In genomic region chrX:42453001-42453400, GRCm38 (mm10) we compare ENCODE assay signal across 28 mouse cellular contexts. TPM values are rescaled to one million over a fixed set of nuclear protein-coding genes. Genes with fewer than 3 reads are reported as not detected.
A peak's percentile ranks its signal among the peaks of the same experiment; 100 is the strongest.
DNase-seq lines count a peak whose midpoint lies in the region; ATAC-seq lines count a peak whose summit lies in the region.
"Had no signal": no experiment of that assay in that cellular context is flagged by ENCODE, and none has a peak within 500 bp of the region (broad histone marks: within the 10 kb centered on the region; RNA-seq: fewer than 3 reads in every experiment).

No protein-coding gene starts in this region.

- no peak overlapping the region for H3K4me2 ChIP-seq in hindbrain, embryonic 12.5 days (replicated peaks)
- H3K4me2 ChIP-seq: embryonic facial prominence, embryonic 12.5 days; forebrain, embryonic 13.5 days; forebrain, embryonic 15.5 days had no signal

- ATAC-seq in megakaryocyte, adult 5-6 weeks (ENCODE audit: poor library complexity, severe bottlenecking), result peak; percentile 43; the same call in 1 of the 2 replicates
- no peak for ATAC-seq in hindbrain, embryonic 12.5 days (ENCODE audit: low FRiP score)
- ATAC-seq in frontal cortex, adult (ENCODE audit: low TSS enrichment), result no peak
- ATAC-seq: activated CD4-positive, CD25-positive, alpha-beta regulatory T cell, adult 4 months; CD4-positive, CD25-positive, alpha-beta regulatory T cell, adult 4 months; forebrain, embryonic 13.5 days; forebrain, embryonic 15.5 days; Patski had no signal

- DNase-seq in 416B (ENCODE audit: low read depth), result peak; percentile 8
- DNase-seq in gonadal fat pad, adult 2 months (ENCODE audit: low read depth), result peak; percentile 2
- no peak for DNase-seq in spleen, adult 12 weeks (ENCODE audit: low spot score)
- DNase-seq: adrenal gland, adult 8-10 months; adrenal gland, postnatal 14 days; adrenal gland, postnatal 36 days; B cell, adult 2 months; cerebellum, adult 11-12 months; cerebellum, adult 2 months; cerebellum, adult 9-10 months; cerebellum, postnatal 10 days; cerebellum, postnatal 25 days had no signal

- H3K4me3 ChIP-seq in hindbrain, embryonic 12.5 days, result no peak overlapping the region
- H3K4me3 ChIP-seq: embryonic facial prominence, embryonic 10.5 days; embryonic facial prominence, embryonic 12.5 days; forebrain, embryonic 13.5 days; forebrain, embryonic 15.5 days had no signal

- H3K9ac ChIP-seq in hindbrain, embryonic 12.5 days, result no peak overlapping the region
- H3K9ac ChIP-seq: embryonic facial prominence, embryonic 12.5 days; forebrain, embryonic 13.5 days; forebrain, embryonic 15.5 days had no signal

- no peaks in the 10 kb centered on the region for H3K36me3 ChIP-seq in hindbrain, embryonic 12.5 days
- H3K36me3 ChIP-seq: embryonic facial prominence, embryonic 10.5 days; embryonic facial prominence, embryonic 12.5 days; forebrain, embryonic 15.5 days; G1E had no signal

- H3K27ac ChIP-seq in hindbrain, embryonic 12.5 days, result no peak overlapping the region
- H3K27ac ChIP-seq: embryonic facial prominence, embryonic 10.5 days; embryonic facial prominence, embryonic 12.5 days; forebrain, embryonic 13.5 days; forebrain, embryonic 15.5 days had no signal

- H3K4me1 ChIP-seq in hindbrain, embryonic 12.5 days, result no peaks in the 10 kb centered on the region
- H3K4me1 ChIP-seq: embryonic facial prominence, embryonic 10.5 days; embryonic facial prominence, embryonic 12.5 days; forebrain, embryonic 13.5 days; forebrain, embryonic 15.5 days had no signal

- WGBS in hindbrain, embryonic 12.5 days, result 96% methylated on average over 1 of the region's 1 CpGs

- no peaks in the 10 kb centered on the region for H3K9me3 ChIP-seq in hindbrain, embryonic 12.5 days (replicated peaks)
- H3K9me3 ChIP-seq: embryonic facial prominence, embryonic 10.5 days; embryonic facial prominence, embryonic 12.5 days; forebrain, embryonic 13.5 days; forebrain, embryonic 15.5 days; G1E had no signal

- H3K27me3 ChIP-seq in hindbrain, embryonic 12.5 days, result no peaks in the 10 kb centered on the region
- H3K27me3 ChIP-seq: CH12.LX; embryonic facial prominence, embryonic 12.5 days; forebrain, embryonic 13.5 days; forebrain, embryonic 15.5 days had no signal

RNA-seq across cellular contexts. Expression of gene Tex13c2, which starts 36.5 kb away (rescaled TPM):
- polyA plus RNA-seq in gonadal fat pad, adult 2 months (2012; rRNA removed), result not detected in 2 replicates
- total RNA-seq in megakaryocyte, adult 5-6 weeks (2015), result not detected in 2 replicates
- not detected in 2 replicates for total RNA-seq in megakaryocyte, adult 5-6 weeks (2017)
- polyA plus RNA-seq in hindbrain, embryonic 12.5 days (2016; fragmentation: Nextera tagmentation; extraction: Ambion mirVana), result not detected in 2 replicates
- total RNA-seq: adrenal gland, adult 18-20 months; adrenal gland, adult 8-10 months; adrenal gland, postnatal 14 days; adrenal gland, postnatal 36 days; CH12.LX; G1E had no signal
- polyA plus RNA-seq: cerebellum, adult 2 months; cortical plate, adult 2 months; embryonic facial prominence, embryonic 10.5 days; embryonic facial prominence, embryonic 12.5 days; embryonic facial prominence, embryonic 14.5 days; forebrain, embryonic 11.5 days; forebrain, embryonic 13.5 days; forebrain, embryonic 15.5 days; G1E; Patski had no signal

RNA-seq across cellular contexts. Expression of gene Sh2d1a, which starts 49.3 kb away (rescaled TPM):
- 0.19 TPM in 1 of 2 replicates, not detected in the other for polyA plus RNA-seq in gonadal fat pad, adult 2 months (2012; rRNA removed)
- total RNA-seq in megakaryocyte, adult 5-6 weeks (2015), result 1.5 and 3.3 TPM in 2 replicates
- total RNA-seq in megakaryocyte, adult 5-6 weeks (2017), result 2.8 and 3.5 TPM in 2 replicates
- polyA plus RNA-seq in hindbrain, embryonic 12.5 days (2016; fragmentation: Nextera tagmentation; extraction: Ambion mirVana), result 0.57 and 0.76 TPM in 2 replicates
- total RNA-seq: adrenal gland, adult 18-20 months; adrenal gland, adult 8-10 months; adrenal gland, postnatal 36 days; CH12.LX; G1E had no signal
- polyA plus RNA-seq: G1E, Patski had no signal
